Mouse (Mus musculus): ENCODE measurements around the gene Notch2.

The Notch2 gene

GRCm38 (mm10) chr3:97993920-97994545 lies 19.3 kb upstream of the Notch2 start:
- 93% methylated on average over 3 of the region's 3 CpGs for WGBS

GRCm38 (mm10) chr3:97994818-97995217 lies 18.5 kb upstream of the Notch2 start:
- WGBS, result 95% methylated on average over 5 of the region's 5 CpGs

- 71% methylated on average over 4 of the region's 4 CpGs for WGBS
Measured at GRCm38 (mm10) chr3:97998349-97998748, 15.0 kb upstream of the Notch2 start.

GRCm38 (mm10) chr3:98003558-98003957 lies 9.8 kb upstream of the Notch2 start:
- WGBS, result 94% methylated on average over 4 of the region's 4 CpGs

GRCm38 (mm10) chr3:98004231-98004630 lies 9.1 kb upstream of the Notch2 start:
- WGBS, result 83% methylated on average over 3 of the region's 3 CpGs

- 82% methylated on average over 5 of the region's 5 CpGs for WGBS
Measured at GRCm38 (mm10) chr3:98005306-98005705, 8.0 kb upstream of the Notch2 start.

- 72% methylated on average over 8 of the region's 8 CpGs for WGBS
Measured at GRCm38 (mm10) chr3:98006046-98006691, 7.2 kb upstream of the Notch2 start.

GRCm38 (mm10) chr3:98006973-98007372 lies 6.4 kb upstream of the Notch2 start:
- 86% methylated on average over 5 of the region's 5 CpGs for WGBS

GRCm38 (mm10) chr3:98008143-98008542 lies 5.2 kb upstream of the Notch2 start:
- WGBS, result 94% methylated on average over 6 of the region's 6 CpGs

GRCm38 (mm10) chr3:98009190-98009840 lies 4.0 kb upstream of the Notch2 start:
- WGBS, result 81% methylated on average over 7 of the region's 7 CpGs

GRCm38 (mm10) chr3:98013086-98013400 lies 284 bp upstream of the Notch2 start:
- WGBS, result under 1% methylated on average over 18 of the region's 18 CpGs

GRCm38 (mm10) chr3:98015205-98016171 lies 2.2 kb downstream of the Notch2 start:
- 49% methylated on average over 14 of the region's 14 CpGs for WGBS

- WGBS, result 84% methylated on average over 5 of the region's 5 CpGs
Measured at GRCm38 (mm10) chr3:98016901-98017591, 3.7 kb downstream of the Notch2 start.

GRCm38 (mm10) chr3:98018187-98018586 lies 4.9 kb downstream of the Notch2 start:
- WGBS, result 79% methylated on average over 4 of the region's 4 CpGs

GRCm38 (mm10) chr3:98020431-98021229 lies 7.3 kb downstream of the Notch2 start:
- WGBS, result 74% methylated on average over 9 of the region's 9 CpGs

- WGBS, result 43% methylated on average over 13 of the region's 13 CpGs
Measured at GRCm38 (mm10) chr3:98024288-98024848, 11.0 kb downstream of the Notch2 start.

GRCm38 (mm10) chr3:98025521-98025920 lies 12.2 kb downstream of the Notch2 start:
- 70% methylated on average over 14 of the region's 14 CpGs for WGBS

- 66% methylated on average over 10 of the region's 10 CpGs for WGBS
Measured at GRCm38 (mm10) chr3:98025921-98026880, 12.9 kb downstream of the Notch2 start.

- WGBS, result 58% methylated on average over 3 of the region's 3 CpGs
Measured at GRCm38 (mm10) chr3:98027371-98027774, 14.0 kb downstream of the Notch2 start.
